Mouse (Mus musculus) heart, embryonic 16.5 days (tissue): ENCODE measurements around the gene Gm21719. TPM values are rescaled to one million over a fixed set of nuclear protein-coding genes. Genes with fewer than 3 reads are reported as not detected.
"Not testable (repeated sequence)": the region's sequence is repeated elsewhere in the genome, so short reads cannot be mapped to it uniquely, and the experiment has no call there.

Source experiments
- ATAC-seq: fragments of 200-750 bp; cut with Nextera tagmentation; replicated peaks from 2 replicates; pipeline ENCODE4 v1.8.0; 2017; ENCODE audit warnings: moderate number of reproducible peaks; ENCODE audit not compliant: insufficient read depth, low FRiP score; ENCODE audit errors: extremely low read depth
- H3K27ac ChIP-seq: fragments of 300-500 bp; sonication (generic); 2 replicates; pipeline ENCODE4 v1.5.1; 2014; ENCODE audit warnings: mild to moderate bottlenecking, low read length, control low read depth, moderate library complexity
- H3K27me3 ChIP-seq: fragments of 300-500 bp; sonication (generic); 2 replicates; pipeline ENCODE4 v1.6.1; 2014; ENCODE audit warnings: low read length, mixed read lengths; ENCODE audit not compliant: control insufficient read depth, insufficient read depth
- H3K36me3 ChIP-seq: fragments of 300-500 bp; sonication (generic); 2 replicates; pipeline ENCODE4 v1.6.1; 2014; ENCODE audit not compliant: control insufficient read depth, insufficient read depth
- H3K4me1 ChIP-seq: fragments of 300-500 bp; sonication (generic); 2 replicates; pipeline ENCODE4 v1.6.1; 2014; ENCODE audit warnings: low read length, mixed read lengths; ENCODE audit not compliant: control insufficient read depth, insufficient read depth
- H3K4me2 ChIP-seq: fragments of 300-500 bp; sonication (generic); 2 replicates; pipeline ENCODE4 v1.6.1; 2014; ENCODE audit warnings: low read depth, mild to moderate bottlenecking, control low read depth, low read length
- H3K4me3 ChIP-seq: fragments of 300-500 bp; sonication (generic); 2 replicates; pipeline ENCODE4 v1.5.1; 2014; ENCODE audit warnings: mild to moderate bottlenecking, control low read depth, low read length
- H3K9ac ChIP-seq: fragments of 300-500 bp; sonication (generic); 2 replicates; pipeline ENCODE4 v1.6.1; 2014; ENCODE audit warnings: low read length, control low read depth
- H3K9me3 ChIP-seq: fragments of 300-500 bp; sonication (generic); replicated peaks from 2 replicates; pipeline ENCODE4 v1.6.1; 2016; ENCODE audit warnings: low read length; ENCODE audit not compliant: control insufficient read depth
- WGBS: fragments of 180-500 bp; shearing (Covaris S2); extraction: QIAGEN DNeasy Blood & Tissue Kit; methylation state at CpG from one replicate; pipeline ENCODE4 v1.1.7; 2014; 5-methylcytosine and 5-hydroxymethylcytosine counted together
- polyA plus RNA-seq: library from polyadenylated mRNA; unstranded; fragments of >200 nt; fragmentation: Nextera tagmentation; extraction: Ambion mirVana; gene quantifications from 2 replicates; pipeline ENCODE4 v1.2.1, GENCODE M21; 2015

The Gm21719 gene
- polyA plus RNA-seq, result not detected in 2 replicates

- 54% methylated on average over 1 of the region's 1 CpGs for WGBS
- not testable (repeated sequence) for H3K4me2 ChIP-seq, H3K36me3 ChIP-seq, H3K27me3 ChIP-seq, H3K27ac ChIP-seq, ATAC-seq, H3K4me3 ChIP-seq, H3K9me3 ChIP-seq, H3K9ac ChIP-seq, H3K4me1 ChIP-seq
These were observed at the start of gene Gm21719 for GRCm38 (mm10) chrY:6682772-6683171. Gene Gm21719, minus strand, starts transcription at chrY:6682872.

Other genes with a start within 250 kb of the Gm21719 start
- not detected in 2 replicates for gene Gm28919, start 99.3 kb downstream of the Gm21719 start, polyA plus RNA-seq
- not detected in 2 replicates for gene Gm20830, start 235.4 kb upstream of the Gm21719 start, polyA plus RNA-seq